Mouse (Mus musculus): ENCODE measurements at regions not wholly inside any gene's neighbourhood (a gene's known extent, or its start where the extent isn't known, plus 50 kb on each side); places are given as distances from the start of the nearest gene placed in this dataset.

DNA sequence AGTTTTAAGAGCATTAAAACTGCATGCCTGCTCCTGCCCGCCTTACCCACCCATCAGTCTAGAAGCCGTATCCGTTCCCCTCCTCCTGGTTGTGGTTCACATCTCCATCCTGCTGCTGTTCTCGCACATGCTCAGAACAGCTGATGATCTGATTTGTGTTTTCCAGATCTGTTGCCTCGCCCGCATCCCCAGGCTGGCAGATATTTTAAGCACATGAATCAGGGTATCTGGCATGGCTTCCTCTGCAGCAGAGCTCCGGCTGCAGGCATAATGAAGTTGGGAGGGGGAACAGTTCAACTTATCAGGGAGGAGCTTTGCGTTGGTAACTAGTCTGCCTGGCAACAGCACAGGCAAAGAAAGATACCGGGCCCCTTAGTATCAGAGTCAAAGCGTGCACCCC is 64.9 kb upstream of the Sipa1l1 start:
- H3K27me3 ChIP-seq (replicated peaks; ENCODE audit: control insufficient read depth, insufficient read depth, low read length) = no peaks in the 10 kb centered on the region
- H3K4me2 ChIP-seq (ENCODE audit: low read length) = no peak overlapping the region
- no peaks in the 10 kb centered on the region for H3K9me3 ChIP-seq (ENCODE audit: control insufficient read depth, low read length)
- H3K27ac ChIP-seq (ENCODE audit: low read length) = peak overlapping the region; percentile 80
- peaks cover 20% of the 10 kb centered on the region for H3K4me1 ChIP-seq (replicated peaks; ENCODE audit: control insufficient read depth, insufficient read depth, low read length)
- H3K36me3 ChIP-seq (ENCODE audit: control insufficient read depth, insufficient read depth) = no peaks in the 10 kb centered on the region
- peak; percentile 86 for ATAC-seq
- no peak overlapping the region for H3K4me3 ChIP-seq (replicated peaks; ENCODE audit: low read length)
- WGBS = 50% methylated on average over 10 of the region's 10 CpGs
- H3K9ac ChIP-seq (replicated peaks; ENCODE audit: low read depth, low read length) = no peak overlapping the region

DNA sequence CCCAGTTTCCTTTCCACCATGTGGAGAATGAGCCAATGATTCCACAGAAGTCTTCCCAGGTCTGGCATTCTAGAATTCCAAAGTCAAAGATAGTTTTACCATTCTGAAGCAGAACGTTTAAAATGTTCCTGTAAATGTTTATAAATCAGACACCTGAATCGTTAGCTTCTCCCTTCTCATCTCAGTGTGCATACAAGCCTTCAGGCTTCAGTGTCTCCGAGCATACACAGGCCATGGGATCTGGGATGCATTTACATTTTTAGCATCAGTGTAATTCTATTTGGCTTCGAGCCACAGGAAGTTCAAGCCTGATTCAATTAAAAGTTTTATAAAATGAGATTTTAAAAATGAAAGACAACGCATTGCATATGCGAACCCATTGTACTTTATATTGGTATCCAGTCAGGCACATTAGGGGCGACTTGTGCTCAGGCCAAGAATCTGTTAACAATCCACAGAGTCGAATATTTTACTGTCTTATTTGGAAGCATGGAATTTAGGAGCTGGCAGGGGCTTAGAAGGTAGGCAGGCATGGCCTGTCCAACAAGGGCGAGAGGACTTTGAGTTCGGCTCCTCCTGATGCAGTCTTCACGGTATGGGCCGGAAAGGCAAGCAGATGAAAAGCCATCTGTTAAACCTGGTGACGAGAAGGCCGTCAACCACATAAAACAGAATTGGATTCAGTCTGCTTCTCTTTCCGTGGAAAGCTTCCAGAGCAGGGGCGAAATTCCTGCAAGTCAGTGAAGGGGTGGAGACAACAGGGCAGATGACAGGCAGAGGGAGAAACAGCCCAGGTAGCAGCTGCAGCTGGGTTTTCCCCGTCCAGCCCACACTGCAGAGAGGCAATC is 63.7 kb upstream of the Sipa1l1 start:
- no peaks in the 10 kb centered on the region for H3K36me3 ChIP-seq (ENCODE audit: control insufficient read depth, insufficient read depth)
- 58% methylated on average over 17 of the region's 17 CpGs for WGBS
- H3K4me3 ChIP-seq (replicated peaks; ENCODE audit: low read length) = no peak overlapping the region
- no peak overlapping the region for H3K4me2 ChIP-seq (ENCODE audit: low read length)
- H3K4me1 ChIP-seq (replicated peaks; ENCODE audit: control insufficient read depth, insufficient read depth, low read length) = peaks cover 20% of the 10 kb centered on the region
- peak; percentile 13; the same call in 1 of the 2 replicates for ATAC-seq
- no peaks in the 10 kb centered on the region for H3K9me3 ChIP-seq (ENCODE audit: control insufficient read depth, low read length)
- H3K27me3 ChIP-seq (replicated peaks; ENCODE audit: control insufficient read depth, insufficient read depth, low read length) = no peaks in the 10 kb centered on the region
- H3K9ac ChIP-seq (replicated peaks; ENCODE audit: low read depth, low read length) = no peak overlapping the region
- peak overlapping the region; percentile 80 for H3K27ac ChIP-seq (ENCODE audit: low read length)

DNA sequence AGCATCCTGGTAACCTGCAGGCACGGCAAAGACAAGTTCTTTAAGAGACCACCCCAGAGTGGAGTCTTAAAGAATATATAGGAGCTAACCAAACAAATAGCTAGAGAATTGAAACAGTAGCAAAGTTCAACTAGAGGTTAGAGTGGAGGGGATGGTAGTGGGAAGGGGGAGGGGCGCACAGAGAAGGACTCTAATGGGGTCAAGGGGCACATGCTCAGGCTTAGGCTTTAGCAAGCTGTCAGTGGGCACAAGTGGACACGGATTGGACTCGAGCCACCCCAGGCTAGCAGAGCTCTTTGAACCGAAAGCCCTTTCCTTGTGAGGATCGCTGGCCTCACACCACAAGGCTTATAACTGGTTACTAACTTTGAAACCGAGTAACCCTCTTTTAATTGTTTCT is 53.4 kb upstream of the Sipa1l1 start:
- no peak overlapping the region for H3K27ac ChIP-seq (ENCODE audit: low read length)
- no peaks in the 10 kb centered on the region for H3K4me1 ChIP-seq (replicated peaks; ENCODE audit: control insufficient read depth, insufficient read depth, low read length)
- ATAC-seq = no peak
- 0 out of 2 replicates have a peak, but pooled peaks cover 3% of the 10 kb centered on the region for H3K9me3 ChIP-seq (ENCODE audit: control insufficient read depth, low read length)
- no peak overlapping the region for H3K4me2 ChIP-seq (ENCODE audit: low read length)
- H3K4me3 ChIP-seq (replicated peaks; ENCODE audit: low read length) = no peak overlapping the region
- H3K36me3 ChIP-seq (ENCODE audit: control insufficient read depth, insufficient read depth) = no peaks in the 10 kb centered on the region
- no peak overlapping the region for H3K9ac ChIP-seq (replicated peaks; ENCODE audit: low read depth, low read length)
- no peaks in the 10 kb centered on the region for H3K27me3 ChIP-seq (replicated peaks; ENCODE audit: control insufficient read depth, insufficient read depth, low read length)
- WGBS = 82% methylated on average over 7 of the region's 7 CpGs
